Mouse (Mus musculus) CH12.LX (cell line): ENCODE measurements around the gene Fam219a. TPM values are rescaled to one million over a fixed set of nuclear protein-coding genes. Genes with fewer than 3 reads are reported as not detected.

Experiments
- DNase-seq: peaks from one replicate; pipeline ENCODE4 v3.0.0-alpha.2; 2013; ENCODE audit errors: extremely low read depth
- H3K27ac ChIP-seq: 2 replicates; pipeline ENCODE4 v1.5.1; 2012; ENCODE audit warnings: low read depth, mild to moderate bottlenecking, control low read depth, moderate library complexity; ENCODE audit not compliant: insufficient read depth
- H3K27me3 ChIP-seq: replicated peaks from 2 replicates; pipeline ENCODE3; 2012; ENCODE audit warnings: inconsistent platforms
- H3K36me3 ChIP-seq, 2 experiments: replicated peaks in 1 of 2; 2 replicates each; pipeline versions ENCODE3 to v1.6.1; 2012; ENCODE audit warnings: inconsistent platforms in 1 of 2, low read length in 1 of 2, mild to moderate bottlenecking in 1 of 2, mixed read lengths in 1 of 2, moderate library complexity in 1 of 2; ENCODE audit not compliant: control insufficient read depth in 1 of 2, insufficient read depth in 1 of 2
- H3K4me1 ChIP-seq, 2 experiments: 2 replicates each; pipeline ENCODE4 v1.6.1; 2012; ENCODE audit warnings: inconsistent platforms in 1 of 2, moderate library complexity in 1 of 2; ENCODE audit not compliant: insufficient read depth in 2 of 2, control insufficient read depth in 1 of 2
- H3K4me2 ChIP-seq: 2 replicates; pipeline ENCODE4 v1.6.1; 2012; ENCODE audit warnings: low read depth, mild to moderate bottlenecking, control low read depth; ENCODE audit not compliant: poor library complexity, insufficient read depth, severe bottlenecking
- H3K4me3 ChIP-seq, 3 experiments: fragments of 150-350 bp in 1 of 3; sonication (generic) in 1 of 3; replicated peaks in 1 of 3; 2 replicates each; pipeline versions ENCODE3 to v1.5.1; 2011 to 2012; ENCODE audit warnings: low read depth in 2 of 3, low read length in 2 of 3, mild to moderate bottlenecking in 2 of 3, moderate library complexity in 2 of 3, control low read depth in 1 of 3, improper control_type of control experiment in 1 of 3, inconsistent platforms in 1 of 3, mixed read lengths in 1 of 3; ENCODE audit not compliant: poor library complexity in 1 of 3
- H3K79me2 ChIP-seq: replicated peaks from 2 replicates; pipeline ENCODE4 v1.6.1; 2012; ENCODE audit warnings: mild to moderate bottlenecking, moderate library complexity; ENCODE audit not compliant: control insufficient read depth, poor library complexity, insufficient read depth, severe bottlenecking; ENCODE audit errors: extremely low read depth
- H3K9ac ChIP-seq: 2 replicates; pipeline ENCODE4 v1.6.1; 2012; ENCODE audit warnings: low read depth, mild to moderate bottlenecking, control low read depth, moderate library complexity; ENCODE audit not compliant: insufficient read depth
- H3K9me3 ChIP-seq: replicated peaks from 2 replicates; pipeline ENCODE3; 2012; ENCODE audit warnings: low read length, inconsistent platforms, mixed read lengths
- CHD1 ChIP-seq: IDR thresholded peaks from 2 replicates; pipeline ENCODE4 v1.6.1; 2012; ENCODE audit warnings: low read depth, low read length, improper control_type of control experiment, inconsistent platforms
- CHD2 ChIP-seq: IDR thresholded peaks from 2 replicates; pipeline ENCODE4 v1.6.1; 2011; ENCODE audit warnings: low read length, improper control_type of control experiment
- CTCF ChIP-seq, 2 experiments: IDR thresholded peaks in 1 of 2; conservative IDR thresholded peaks in 1 of 2; 2 replicates each; pipeline ENCODE4 v1.5.1; 2011 to 2012; ENCODE audit warnings: low read depth in 2 of 2, low read length in 2 of 2, improper control_type of control experiment in 1 of 2, inconsistent platforms in 1 of 2, mild to moderate bottlenecking in 1 of 2, moderate library complexity in 1 of 2
- E2F4 ChIP-seq: IDR thresholded peaks from 2 replicates; pipeline ENCODE4 v1.6.1; 2011; ENCODE audit warnings: low read depth, low read length, improper control_type of control experiment; ENCODE audit not compliant: insufficient replicate concordance
- ELF1 ChIP-seq: IDR thresholded peaks from 2 replicates; pipeline ENCODE4 v1.6.1; 2014; ENCODE audit warnings: low read depth, mild to moderate bottlenecking, inconsistent platforms, low read length, improper control_type of control experiment
- EP300 ChIP-seq: IDR thresholded peaks from 2 replicates; pipeline ENCODE4 v1.6.1; 2011; ENCODE audit warnings: low read length, improper control_type of control experiment
- GABPA ChIP-seq: IDR thresholded peaks from 2 replicates; pipeline ENCODE4 v1.6.1; 2012; ENCODE audit warnings: low read depth, low read length, improper control_type of control experiment, inconsistent platforms; ENCODE audit not compliant: insufficient replicate concordance
- HCFC1 ChIP-seq: IDR thresholded peaks from 2 replicates; pipeline ENCODE4 v1.6.1; 2012; ENCODE audit warnings: low read depth, mild to moderate bottlenecking, inconsistent platforms, low read length, improper control_type of control experiment
- IRF4 ChIP-seq: IDR thresholded peaks from 2 replicates; pipeline ENCODE4 v1.6.1; 2014; ENCODE audit warnings: low read depth, mild to moderate bottlenecking, inconsistent platforms, low read length, improper control_type of control experiment
- JUN ChIP-seq: IDR thresholded peaks from 2 replicates; pipeline ENCODE4 v1.6.1; 2011; ENCODE audit warnings: low read depth, mild to moderate bottlenecking, low read length, improper control_type of control experiment, moderate library complexity; ENCODE audit not compliant: insufficient read depth
- JUND ChIP-seq: conservative IDR thresholded peaks from 2 replicates; pipeline ENCODE4 v1.6.1; 2011; ENCODE audit warnings: low read depth, low read length, improper control_type of control experiment
- KAT2A ChIP-seq: IDR thresholded peaks from 2 replicates; pipeline ENCODE4 v1.6.1; 2012; ENCODE audit warnings: low read length, improper control_type of control experiment, inconsistent platforms; ENCODE audit not compliant: insufficient replicate concordance
- MAFK ChIP-seq: IDR thresholded peaks from 2 replicates; pipeline ENCODE4 v1.6.1; 2011; ENCODE audit warnings: low read length, improper control_type of control experiment; ENCODE audit not compliant: insufficient replicate concordance
- MAX ChIP-seq: IDR thresholded peaks from 2 replicates; pipeline ENCODE4 v1.6.1; 2011; ENCODE audit warnings: low read length, improper control_type of control experiment
- MAZ ChIP-seq: IDR thresholded peaks from 2 replicates; pipeline ENCODE4 v1.6.1; 2012; ENCODE audit warnings: low read depth, mild to moderate bottlenecking, inconsistent platforms, low read length, improper control_type of control experiment, moderate library complexity
- MEF2A ChIP-seq: IDR thresholded peaks from 2 replicates; pipeline ENCODE4 v1.6.1; 2014; ENCODE audit warnings: low read depth, mild to moderate bottlenecking, inconsistent platforms, low read length, improper control_type of control experiment, borderline replicate concordance
- MXI1 ChIP-seq: IDR thresholded peaks from 2 replicates; pipeline ENCODE4 v1.6.1; 2011; ENCODE audit warnings: mild to moderate bottlenecking, low read depth, low read length, improper control_type of control experiment
- MYC ChIP-seq: IDR thresholded peaks from 2 replicates; pipeline ENCODE4 v1.6.1; 2011; ENCODE audit warnings: low read depth, mild to moderate bottlenecking, improper control_type of control experiment, low read length
- NELFE ChIP-seq: IDR thresholded peaks from 2 replicates; pipeline ENCODE4 v1.6.1; 2011; ENCODE audit warnings: low read depth, low read length, improper control_type of control experiment
- NRF1 ChIP-seq: IDR thresholded peaks from 2 replicates; pipeline ENCODE4 v1.6.1; 2014; ENCODE audit warnings: low read depth, mild to moderate bottlenecking, inconsistent platforms, low read length, improper control_type of control experiment, moderate library complexity
- PAX5 ChIP-seq: IDR thresholded peaks from 2 replicates; pipeline ENCODE4 v1.6.1; 2012; ENCODE audit warnings: low read length, inconsistent platforms, mixed read lengths
- POLR2A ChIP-seq: IDR thresholded peaks from 2 replicates; pipeline ENCODE4 v1.6.1; 2011; ENCODE audit warnings: low read depth, mild to moderate bottlenecking, improper control_type of control experiment, low read length
- POLR2AphosphoS2 ChIP-seq: IDR thresholded peaks from 2 replicates; pipeline ENCODE4 v1.6.1; 2011; ENCODE audit warnings: low read depth, low read length, improper control_type of control experiment
- RAD21 ChIP-seq: IDR thresholded peaks from 2 replicates; pipeline ENCODE4 v1.6.1; 2011; ENCODE audit warnings: low read depth, mild to moderate bottlenecking, low read length, improper control_type of control experiment, moderate library complexity
- RCOR1 ChIP-seq: conservative IDR thresholded peaks from 2 replicates; pipeline ENCODE4 v1.6.1; 2012; ENCODE audit warnings: low read depth, mild to moderate bottlenecking, inconsistent platforms, low read length, improper control_type of control experiment
- SIN3A ChIP-seq: IDR thresholded peaks from 2 replicates; pipeline ENCODE4 v1.6.1; 2012; ENCODE audit warnings: low read length, improper control_type of control experiment, inconsistent platforms
- SMC3 ChIP-seq: IDR thresholded peaks from 2 replicates; pipeline ENCODE4 v1.6.1; 2011; ENCODE audit warnings: low read depth, low read length, improper control_type of control experiment
- TBP ChIP-seq: conservative IDR thresholded peaks from 2 replicates; pipeline ENCODE4 v1.6.1; 2011; ENCODE audit warnings: low read depth, low read length, improper control_type of control experiment
- UBTF ChIP-seq: IDR thresholded peaks from 2 replicates; pipeline ENCODE4 v1.6.1; 2012; ENCODE audit warnings: low read depth, mild to moderate bottlenecking, inconsistent platforms, low read length, improper control_type of control experiment, moderate library complexity
- USF2 ChIP-seq: conservative IDR thresholded peaks from 2 replicates; pipeline ENCODE4 v1.6.1; 2011; ENCODE audit warnings: low read depth, low read length, improper control_type of control experiment
- ZKSCAN1 ChIP-seq: IDR thresholded peaks from 2 replicates; pipeline ENCODE4 v1.6.1; 2012; ENCODE audit warnings: low read depth, inconsistent platforms, low read length, improper control_type of control experiment, borderline replicate concordance
- ZMIZ1 ChIP-seq: IDR thresholded peaks from 2 replicates; pipeline ENCODE4 v1.6.1; 2012; ENCODE audit warnings: low read depth, mild to moderate bottlenecking, inconsistent platforms, low read length, improper control_type of control experiment
- ZNF384 ChIP-seq: IDR thresholded peaks from 2 replicates; pipeline ENCODE4 v1.6.1; 2012; ENCODE audit warnings: low read depth, low read length, improper control_type of control experiment, inconsistent platforms
- dilution Hi-C: fragments of 300-500 bp; cut with MboI; formaldehyde crosslinking; loops from 2 replicates; pipeline ENCODE4 v1.14.3; 2020; ENCODE audit warnings: low sequenced_read_pairs; ENCODE audit not compliant: extremely low pct_unique_long_range_greater_than_20kb, extremely low pct_ligation_motif_present
- in situ Hi-C: fragments of 300-500 bp; cut with MboI; formaldehyde crosslinking; loops from 3 replicates; pipeline ENCODE4 v1.14.3; 2019; ENCODE audit warnings: low sequenced_read_pairs, low pct_ligation_motif_present, low pct_unique_long_range_greater_than_20kb, mixed read lengths
- polyA plus RNA-seq: library from polyadenylated mRNA; unstranded; fragments of >175 nt; gene quantifications from 2 replicates; pipeline ENCODE4 v1.2.1, GENCODE M21; 2012; ENCODE audit warnings: low read depth; ENCODE audit not compliant: insufficient read length
- total RNA-seq, 2 experiments: library from RNA; depleted of rRNA; stranded (reverse); fragments of 300-350 nt in 1 of 2; fragments of >200 nt in 1 of 2; gene quantifications; 2 replicates each; pipeline ENCODE4 v1.2.3; 2012 to 2014

Fam219a gene
- total and polyA plus RNA-seq, 3 experiments, result 0.20 to 1.5 (median 1.2) TPM

DNA sequence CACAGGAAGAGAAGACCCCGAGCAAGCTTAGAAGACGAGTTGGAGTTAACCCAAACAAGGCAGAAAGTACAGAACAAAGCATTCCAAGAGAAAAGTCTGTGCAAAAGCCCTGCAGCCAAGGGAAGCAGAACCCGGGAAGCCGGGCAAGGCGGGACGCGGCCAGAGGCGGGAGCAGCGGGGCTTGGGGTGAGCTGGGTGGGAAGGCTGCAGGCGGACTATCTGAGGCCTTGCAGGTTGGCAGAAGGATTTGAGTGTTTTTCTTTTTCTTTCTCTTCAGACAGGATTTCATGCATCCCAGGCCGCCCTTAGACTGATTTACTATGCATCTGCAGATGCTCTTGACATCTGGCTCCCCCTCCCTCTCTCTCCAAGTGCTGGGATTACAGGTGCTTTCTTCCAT lies 16.2 kb downstream of the Fam219a start:
- H3K4me3 ChIP-seq, result no peak overlapping the region
- TF ChIP-seq NRF1 (no peak), CHD1 (no peak), MXI1 (no peak), HCFC1 (no peak), ELF1 (no peak), GABPA (no peak), RCOR1 (no peak), E2F4 (no peak), POLR2A (no peak), PAX5 (no peak), EP300 (no peak), UBTF (no peak), TBP (no peak), IRF4 (no peak), ZNF384 (no peak), POLR2AphosphoS2 (no peak), MEF2A (no peak), MAX (no peak), NELFE (no peak)
- TF ChIP-seq, all 38 proteins: peak for 0
- dilution Hi-C loops (no loop called here), in situ Hi-C loops (no loop called here)
- Histone ChIP-seq H3K4me2 (no peak overlapping the region), H3K9me3 (no peaks in the 10 kb centered on the region), H3K79me2 (no peaks in the 10 kb centered on the region), H3K36me3 (no peaks in the 10 kb centered on the region), H3K27me3 (peaks cover 2% of the 10 kb centered on the region), H3K4me1 (peaks cover 0 to 10% of the 10 kb centered on the region in 2 experiments; a peak in 2 of 4 replicates), H3K9ac (no peak overlapping the region), H3K27ac (no peak overlapping the region)
- DNase-seq, result no peak

DNA sequence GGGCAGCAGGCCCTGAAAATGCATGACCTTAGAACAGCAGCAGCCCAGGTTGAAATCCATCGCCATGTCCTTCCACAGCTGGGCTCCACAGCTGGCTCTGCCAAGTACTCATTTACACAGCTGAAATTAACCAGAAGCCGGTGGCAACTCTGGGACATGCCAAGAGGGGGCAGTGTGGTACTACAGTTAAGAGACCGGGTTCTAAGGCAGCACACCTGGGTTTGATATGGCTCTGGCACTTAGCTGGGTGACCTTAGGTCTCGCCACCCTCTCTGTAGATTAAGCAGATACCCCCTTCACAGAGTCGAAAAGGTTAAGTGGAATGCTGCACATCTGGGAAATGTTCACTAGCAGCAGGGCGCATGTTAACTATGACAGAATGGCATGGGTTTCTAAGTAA lies 16.8 kb downstream of the Fam219a start:
- dilution Hi-C loops, result no loop called here
- Histone ChIP-seq H3K79me2 (no peaks in the 10 kb centered on the region), H3K27ac (no peak overlapping the region)
- TF ChIP-seq KAT2A (no peak), GABPA (no peak), SIN3A (no peak), CTCF (conservative IDR thresholded peaks at IDR 0.05 in 1 of 2, IDR thresholded peaks at IDR 0.05 in 1 of 2; ENCODE audit: low read depth in 2 of 2, low read length in 2 of 2) (peak; percentile 36 to 93; a peak in 3 of 4 replicates), JUND (0 out of 2 replicates have a peak, but pooled peaks have one; percentile 13), NELFE (no peak), MAFK (no peak), CHD2 (no peak), RCOR1 (no peak), CHD1 (no peak), NRF1 (no peak), MAX (no peak), IRF4 (peak; percentile 35; the same call in 1 of the 2 replicates), E2F4 (no peak), USF2 (no peak), MAZ (no peak), PAX5 (no peak), SMC3 (peak; percentile 86), UBTF (no peak), MYC (no peak), EP300 (no peak), JUN (no peak), ZMIZ1 (no peak), ZKSCAN1 (no peak), RAD21 (peak; percentile 93), HCFC1 (no peak), TBP (no peak), MEF2A (no peak), MXI1 (no peak)

More for the DNA sequence above, 16.8 kb downstream of the Fam219a start:
- Histone ChIP-seq H3K9me3 (no peaks in the 10 kb centered on the region), H3K4me3 (no peak overlapping the region), H3K9ac (no peak overlapping the region), H3K4me1 (peaks cover 0 to 10% of the 10 kb centered on the region in 2 experiments; a peak in 2 of 4 replicates), H3K36me3 (no peaks in the 10 kb centered on the region), H3K27me3 (peaks cover 2% of the 10 kb centered on the region), H3K4me2 (no peak overlapping the region)
- DNase-seq, result peak; percentile 67
- in situ Hi-C loops, result no loop called here
